Mouse (Mus musculus) yolk sac, embryonic 10.5 days (tissue): Measurements from ENCODE around the gene 6330403K07Rik.
A peak's percentile ranks its signal among the peaks of the same experiment; 100 is the strongest.

Source experiments
- DNase-seq: peaks from one replicate; pipeline ENCODE4 v3.0.0-alpha.2; 2017; ENCODE audit warnings: low spot score

Gene 6330403K07Rik

GRCm38 (mm10) chr11:71033163-71033761, at the start of gene 6330403K07Rik:
Gene 6330403K07Rik (minus strand): TSS chr11:71033513.
- DNase-seq: peak; percentile 83

GRCm38 (mm10) chr11:71076342-71076741, 43.0 kb upstream of the 6330403K07Rik start:
- DNase-seq: no peak

- no peak for DNase-seq
These were observed 19.2 kb upstream of the 6330403K07Rik start for GRCm38 (mm10) chr11:71052554-71052953.

- no peak for DNase-seq
These were observed 6.4 kb upstream of the 6330403K07Rik start for GRCm38 (mm10) chr11:71039526-71040298.

GRCm38 (mm10) chr11:71032491-71033162, 686 bp downstream of the 6330403K07Rik start:
- peak; percentile 4 for DNase-seq

- no peak for DNase-seq
These were observed 1.2 kb downstream of the 6330403K07Rik start for GRCm38 (mm10) chr11:71032070-71032469.

- DNase-seq: no peak
These were observed 3.8 kb downstream of the 6330403K07Rik start for GRCm38 (mm10) chr11:71029403-71030118.

- no peak for DNase-seq
These were observed 5.0 kb downstream of the 6330403K07Rik start for GRCm38 (mm10) chr11:71028280-71028679.

- peak; percentile 99 for DNase-seq
These were observed 13.9 kb downstream of the 6330403K07Rik start, which contains the start of the genes Mis12 and Derl2 for GRCm38 (mm10) chr11:71019201-71020068. Gene Mis12 (plus strand): TSS chr11:71019611. Gene Derl2 (minus strand): TSS chr11:71019841.

GRCm38 (mm10) chr11:71018416-71019200, 14.7 kb downstream of the 6330403K07Rik start:
- no peak for DNase-seq

GRCm38 (mm10) chr11:71017051-71017450, 16.3 kb downstream of the 6330403K07Rik start:
- no peak for DNase-seq

GRCm38 (mm10) chr11:71012743-71013142, 20.6 kb downstream of the 6330403K07Rik start:
- no peak for DNase-seq

- DNase-seq: no peak
These were observed 25.0 kb downstream of the 6330403K07Rik start for GRCm38 (mm10) chr11:71008321-71008720.

GRCm38 (mm10) chr11:71007831-71008230, 25.5 kb downstream of the 6330403K07Rik start:
- DNase-seq: no peak

GRCm38 (mm10) chr11:71007026-71007425, 26.3 kb downstream of the 6330403K07Rik start:
- no peak for DNase-seq

GRCm38 (mm10) chr11:71005046-71005445, 28.3 kb downstream of the 6330403K07Rik start:
- no peak for DNase-seq

GRCm38 (mm10) chr11:71004316-71004773, 29.0 kb downstream of the 6330403K07Rik start, which contains the start of gene Dhx33:
Gene Dhx33 (minus strand): TSS chr11:71004437.
- peak; percentile 98 for DNase-seq

GRCm38 (mm10) chr11:71003611-71004315, 29.6 kb downstream of the 6330403K07Rik start:
- peak; percentile 5 for DNase-seq

GRCm38 (mm10) chr11:71001167-71001566, 32.1 kb downstream of the 6330403K07Rik start:
- no peak for DNase-seq
